Mouse (Mus musculus): ENCODE data around the gene Mrps18a. TPM values are rescaled to one million over a fixed set of nuclear protein-coding genes. Genes with fewer than 3 reads are reported as not detected.

The Mrps18a gene
- polyA plus RNA-seq, 1 experiment from 2014 or later = 137 TPM

- Histone ChIP-seq H3K27me3 (no peaks in the 10 kb centered on the region), H3K9ac (no peak overlapping the region), H3K27ac (no peak overlapping the region), H3K4me2 (peak overlapping the region; percentile 84), H3K36me3 (ENCODE audit: poor library complexity, severe bottlenecking) (peaks cover 11% of the 10 kb centered on the region), H3K9me3 (replicated peaks) (no peaks in the 10 kb centered on the region), H3K4me3 (no peak overlapping the region), H3K4me1 (peaks cover 30% of the 10 kb centered on the region)
- 63% methylated on average over 2 of the region's 2 CpGs for WGBS
- no peak for ATAC-seq
These were observed 48.5 kb downstream of the Mrps18a start for GRCm38 (mm10) chr17:46159236-46159635.

DNA sequence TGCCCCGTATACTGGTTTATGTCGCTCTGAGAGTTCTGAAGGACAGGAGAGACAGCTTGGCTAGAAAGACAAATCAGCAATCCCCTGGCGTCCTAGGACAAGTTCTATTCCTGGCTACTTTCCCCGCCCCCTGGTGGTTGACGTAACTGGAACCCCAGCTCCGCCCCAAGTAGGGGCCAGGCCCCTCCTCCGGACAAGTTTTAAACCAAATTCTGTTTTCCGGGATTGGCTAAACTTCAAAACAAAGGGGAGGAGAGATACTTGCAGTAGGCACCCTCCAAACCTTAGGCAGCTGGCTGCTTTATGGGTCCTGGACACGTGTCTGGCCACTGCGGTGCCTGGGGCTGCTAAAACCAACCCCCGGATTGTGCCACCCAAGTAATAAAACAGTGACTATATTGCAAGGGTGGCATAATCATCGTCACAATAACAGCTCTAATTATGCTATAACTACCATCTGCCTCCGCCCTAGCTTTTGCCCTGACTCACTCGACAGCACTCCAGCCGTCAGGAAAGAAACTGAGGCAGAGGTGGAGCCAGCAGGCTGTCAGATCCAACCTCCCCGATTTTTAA is 49.4 kb downstream of the Mrps18a start:
- WGBS = under 1% methylated on average over 16 of the region's 16 CpGs
- Histone ChIP-seq H3K9me3 (replicated peaks) (no peaks in the 10 kb centered on the region), H3K9ac (peak overlapping the region; percentile 63), H3K4me1 (peaks cover 30% of the 10 kb centered on the region), H3K27ac (peak overlapping the region; percentile 73), H3K36me3 (ENCODE audit: poor library complexity, severe bottlenecking) (peaks cover 21% of the 10 kb centered on the region), H3K4me3 (peak overlapping the region; percentile 82), H3K4me2 (peak overlapping the region; percentile 84), H3K27me3 (no peaks in the 10 kb centered on the region)
- peak; percentile 71 for ATAC-seq

- Histone ChIP-seq H3K36me3 (ENCODE audit: poor library complexity, severe bottlenecking) (peaks cover 26% of the 10 kb centered on the region), H3K4me2 (peak within 1 kb of the TSS; percentile 84), H3K9ac (peak within 1 kb of the TSS; percentile 87), H3K9me3 (replicated peaks) (no peaks in the 10 kb centered on the region), H3K27ac (peak within 1 kb of the TSS; percentile 73), H3K4me1 (peaks cover 30% of the 10 kb centered on the region), H3K4me3 (peak within 1 kb of the TSS; percentile 82), H3K27me3 (no peaks in the 10 kb centered on the region)
- ATAC-seq = peak; percentile 96
- 1% methylated on average over 23 of the region's 23 CpGs for WGBS
These were observed 49.9 kb downstream of the Mrps18a start, which contains the start of gene Gtpbp2 for GRCm38 (mm10) chr17:46160686-46161085. Gene Gtpbp2, plus strand, starts transcription at chr17:46161032.

GRCm38 (mm10) chr17:46161179-46161578 is 50.4 kb downstream of the Mrps18a start:
- H3K9ac ChIP-seq = peak overlapping the region; percentile 87
- H3K27ac ChIP-seq = peak overlapping the region; percentile 49
- peak; percentile 25 for ATAC-seq
- peaks cover 30% of the 10 kb centered on the region for H3K4me1 ChIP-seq
- H3K9me3 ChIP-seq (replicated peaks) = no peaks in the 10 kb centered on the region
- H3K27me3 ChIP-seq = no peaks in the 10 kb centered on the region
- 0% methylated on average over 16 of the region's 19 CpGs for WGBS
- peaks cover 31% of the 10 kb centered on the region for H3K36me3 ChIP-seq (ENCODE audit: poor library complexity, severe bottlenecking)
- H3K4me2 ChIP-seq = peak overlapping the region; percentile 84
- peak overlapping the region; percentile 82 for H3K4me3 ChIP-seq

DNA sequence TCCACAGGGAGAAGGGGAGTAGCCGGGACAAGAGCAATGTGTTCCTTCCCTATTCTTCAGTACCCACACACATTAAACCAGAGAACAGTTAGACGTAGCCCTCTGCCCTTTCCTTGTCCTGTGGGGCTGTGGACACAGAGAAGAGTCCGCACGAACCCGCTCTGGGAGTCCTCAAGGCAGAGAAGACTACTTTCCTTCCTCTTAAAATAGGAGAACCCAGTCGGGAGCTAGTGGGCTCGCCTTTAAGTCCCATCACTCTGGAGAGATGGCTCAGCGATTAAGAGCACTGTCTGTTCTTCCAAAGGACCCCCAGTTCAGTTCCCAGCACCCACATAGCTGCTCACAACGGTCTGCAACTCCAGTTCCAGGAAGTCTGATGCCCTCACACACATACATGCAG is 50.9 kb downstream of the Mrps18a start:
- no peak for ATAC-seq
- Histone ChIP-seq H3K4me3 (peak overlapping the region; percentile 82), H3K4me2 (peak overlapping the region; percentile 84), H3K4me1 (peaks cover 30% of the 10 kb centered on the region), H3K9me3 (replicated peaks) (no peaks in the 10 kb centered on the region), H3K9ac (peak overlapping the region; percentile 87), H3K27ac (peak overlapping the region; percentile 49; the same call in 1 of the 2 replicates), H3K36me3 (ENCODE audit: poor library complexity, severe bottlenecking) (peaks cover 36% of the 10 kb centered on the region), H3K27me3 (no peaks in the 10 kb centered on the region)
- 50% methylated on average over 9 of the region's 9 CpGs for WGBS

- Histone ChIP-seq H3K36me3 (ENCODE audit: poor library complexity, severe bottlenecking) (peaks cover 44% of the 10 kb centered on the region), H3K27ac (no peak overlapping the region), H3K4me2 (peak overlapping the region; percentile 84), H3K9me3 (replicated peaks) (no peaks in the 10 kb centered on the region), H3K4me3 (no peak overlapping the region), H3K27me3 (no peaks in the 10 kb centered on the region), H3K9ac (no peak overlapping the region), H3K4me1 (peaks cover 30% of the 10 kb centered on the region)
- WGBS = 94% methylated on average over 7 of the region's 7 CpGs
- no peak for ATAC-seq
These were observed 51.8 kb downstream of the Mrps18a start for GRCm38 (mm10) chr17:46162551-46162950.

DNA sequence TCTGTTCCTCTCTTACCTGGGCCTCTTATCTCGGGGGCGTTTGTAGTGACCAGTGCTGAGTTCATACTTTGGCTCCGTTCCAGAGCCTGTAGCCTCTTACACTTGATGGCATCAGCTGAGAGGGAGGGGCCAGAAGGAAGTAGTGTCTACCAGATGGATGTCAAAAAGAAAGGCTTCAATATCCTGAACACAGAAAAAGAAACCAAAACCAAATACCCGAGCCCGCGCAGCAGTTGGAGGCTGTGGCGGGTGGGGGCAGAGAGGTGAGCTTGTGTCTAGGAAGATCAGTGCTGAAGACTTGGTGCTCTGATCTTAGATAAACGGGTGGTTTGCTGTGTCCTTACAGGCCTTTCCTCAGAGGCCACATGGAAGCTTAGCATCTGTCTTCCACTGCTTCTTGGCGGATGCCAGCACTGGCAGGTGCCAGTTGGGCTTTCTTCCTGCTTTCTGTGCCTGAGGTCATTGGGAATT is 52.2 kb downstream of the Mrps18a start:
- 0 out of 2 replicates have a peak overlapping the region, but pooled peaks have one; percentile 13 for H3K9ac ChIP-seq
- peak overlapping the region; percentile 14; the same call in 1 of the 2 replicates for H3K27ac ChIP-seq
- ATAC-seq = no peak
- H3K36me3 ChIP-seq (ENCODE audit: poor library complexity, severe bottlenecking) = peaks cover 49% of the 10 kb centered on the region
- H3K27me3 ChIP-seq = no peaks in the 10 kb centered on the region
- H3K4me3 ChIP-seq = no peak overlapping the region
- WGBS = 89% methylated on average over 9 of the region's 9 CpGs
- H3K4me1 ChIP-seq = peaks cover 30% of the 10 kb centered on the region
- H3K4me2 ChIP-seq = peak overlapping the region; percentile 84
- no peaks in the 10 kb centered on the region for H3K9me3 ChIP-seq (replicated peaks)

- 97% methylated on average over 8 of the region's 8 CpGs for WGBS
- no peak overlapping the region for H3K4me2 ChIP-seq
- H3K4me1 ChIP-seq = peaks cover 30% of the 10 kb centered on the region
- H3K9me3 ChIP-seq (replicated peaks) = no peaks in the 10 kb centered on the region
- no peak overlapping the region for H3K9ac ChIP-seq
- no peak overlapping the region for H3K27ac ChIP-seq
- peaks cover 62% of the 10 kb centered on the region for H3K36me3 ChIP-seq (ENCODE audit: poor library complexity, severe bottlenecking)
- ATAC-seq = no peak
- H3K4me3 ChIP-seq = no peak overlapping the region
- H3K27me3 ChIP-seq = no peaks in the 10 kb centered on the region
These were observed 53.5 kb downstream of the Mrps18a start for GRCm38 (mm10) chr17:46164301-46164700.

DNA sequence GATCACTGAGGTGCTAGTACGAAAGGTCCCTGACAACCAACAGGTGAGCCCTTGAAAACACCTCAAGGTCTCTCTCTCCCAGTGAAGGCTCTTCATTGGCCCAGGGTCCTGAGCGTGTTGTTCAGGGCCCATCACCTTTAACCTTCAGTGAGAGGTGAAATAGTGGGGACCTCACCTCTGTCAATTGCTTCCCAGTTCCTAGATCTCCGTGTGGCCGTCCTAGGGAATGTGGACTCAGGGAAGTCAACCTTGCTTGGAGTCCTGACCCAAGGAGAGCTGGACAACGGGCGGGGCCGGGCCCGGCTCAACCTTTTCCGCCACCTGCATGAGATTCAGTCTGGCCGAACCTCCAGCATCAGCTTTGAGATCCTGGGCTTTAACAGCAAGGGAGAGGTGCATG is 54.0 kb downstream of the Mrps18a start:
- Histone ChIP-seq H3K4me2 (no peak overlapping the region), H3K36me3 (ENCODE audit: poor library complexity, severe bottlenecking) (peaks cover 67% of the 10 kb centered on the region)
- 93% methylated on average over 10 of the region's 10 CpGs for WGBS

DNA sequence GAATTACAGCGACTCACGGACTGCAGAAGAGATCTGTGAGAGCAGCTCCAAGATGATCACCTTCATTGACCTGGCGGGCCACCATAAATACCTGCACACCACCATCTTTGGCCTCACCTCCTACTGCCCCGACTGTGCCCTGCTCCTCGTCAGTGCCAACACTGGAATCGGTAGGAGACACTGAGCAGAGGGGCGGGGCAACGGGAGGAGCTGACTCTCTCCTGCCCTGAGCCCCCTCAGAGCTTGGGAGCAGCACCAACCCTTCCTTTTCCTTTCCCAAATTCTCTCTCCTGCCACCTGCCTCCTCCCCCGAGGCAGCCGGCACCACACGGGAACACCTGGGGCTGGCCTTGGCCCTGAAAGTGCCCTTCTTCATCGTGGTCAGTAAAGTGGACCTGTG is 54.7 kb downstream of the Mrps18a start:
- Histone ChIP-seq H3K9me3 (replicated peaks) (no peaks in the 10 kb centered on the region), H3K4me2 (no peak overlapping the region)

More for the DNA sequence above, 54.0 kb downstream of the Mrps18a start:
- no peaks in the 10 kb centered on the region for H3K9me3 ChIP-seq (replicated peaks)
- H3K27me3 ChIP-seq = no peaks in the 10 kb centered on the region
- H3K4me1 ChIP-seq = peaks cover 28% of the 10 kb centered on the region
- no peak overlapping the region for H3K4me3 ChIP-seq
- no peak overlapping the region for H3K9ac ChIP-seq
- H3K27ac ChIP-seq = no peak overlapping the region
- ATAC-seq = no peak

DNA sequence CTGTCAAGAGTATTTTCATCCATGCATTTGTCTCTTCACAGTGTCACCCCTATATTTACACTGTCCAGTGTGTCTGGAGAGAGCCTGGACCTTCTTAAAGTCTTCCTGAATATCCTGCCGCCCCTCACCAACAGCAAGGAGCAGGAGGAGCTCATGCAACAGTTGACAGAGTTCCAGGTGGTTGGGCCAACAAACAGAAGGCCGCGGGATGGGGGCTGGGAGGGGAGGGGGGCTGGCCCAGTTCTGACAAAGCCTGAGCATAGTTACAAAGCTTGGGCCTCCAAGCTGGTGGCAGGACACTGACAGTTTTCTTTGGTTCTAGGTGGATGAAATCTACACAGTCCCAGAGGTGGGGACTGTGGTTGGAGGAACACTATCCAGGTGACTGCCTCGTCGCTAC is 55.5 kb downstream of the Mrps18a start:
- Histone ChIP-seq H3K4me3 (no peak overlapping the region), H3K27ac (no peak overlapping the region), H3K4me2 (no peak overlapping the region), H3K9ac (no peak overlapping the region), H3K4me1 (peaks cover 21% of the 10 kb centered on the region), H3K9me3 (replicated peaks) (no peaks in the 10 kb centered on the region), H3K36me3 (ENCODE audit: poor library complexity, severe bottlenecking) (peaks cover 82% of the 10 kb centered on the region), H3K27me3 (no peaks in the 10 kb centered on the region)
- WGBS = 82% methylated on average over 5 of the region's 5 CpGs
- no peak for ATAC-seq

More for the DNA sequence above, 54.7 kb downstream of the Mrps18a start:
- no peak overlapping the region for H3K4me3 ChIP-seq
- no peaks in the 10 kb centered on the region for H3K27me3 ChIP-seq
- ATAC-seq = no peak
- H3K36me3 ChIP-seq (ENCODE audit: poor library complexity, severe bottlenecking) = peaks cover 74% of the 10 kb centered on the region
- no peak overlapping the region for H3K9ac ChIP-seq
- H3K27ac ChIP-seq = no peak overlapping the region
- 90% methylated on average over 12 of the region's 12 CpGs for WGBS
- peaks cover 21% of the 10 kb centered on the region for H3K4me1 ChIP-seq

DNA sequence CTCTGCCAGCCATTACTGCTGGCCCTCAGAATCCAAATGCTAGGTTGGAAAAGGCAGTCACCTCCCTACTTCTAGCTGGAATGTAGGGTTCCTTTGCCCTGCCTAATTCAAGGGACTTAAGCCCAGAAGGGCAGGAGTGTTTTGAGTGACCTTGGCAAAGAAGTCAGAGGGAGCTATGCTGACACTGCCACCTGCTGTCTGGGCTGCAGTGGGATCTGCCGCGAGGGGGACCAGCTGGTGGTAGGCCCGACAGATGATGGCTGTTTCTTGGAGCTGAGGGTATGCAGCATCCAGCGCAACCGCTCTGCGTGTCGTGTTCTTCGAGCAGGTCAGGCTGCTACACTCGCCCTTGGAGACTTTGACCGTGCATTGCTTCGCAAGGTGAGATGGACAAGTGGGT is 56.2 kb downstream of the Mrps18a start:
- WGBS = 88% methylated on average over 11 of the region's 11 CpGs
- ATAC-seq = no peak
- Histone ChIP-seq H3K36me3 (ENCODE audit: poor library complexity, severe bottlenecking) (peaks cover 86% of the 10 kb centered on the region), H3K27me3 (no peaks in the 10 kb centered on the region), H3K4me2 (no peak overlapping the region), H3K4me3 (no peak overlapping the region), H3K27ac (no peak overlapping the region), H3K9ac (no peak overlapping the region), H3K9me3 (replicated peaks) (no peaks in the 10 kb centered on the region), H3K4me1 (peaks cover 14% of the 10 kb centered on the region)

DNA sequence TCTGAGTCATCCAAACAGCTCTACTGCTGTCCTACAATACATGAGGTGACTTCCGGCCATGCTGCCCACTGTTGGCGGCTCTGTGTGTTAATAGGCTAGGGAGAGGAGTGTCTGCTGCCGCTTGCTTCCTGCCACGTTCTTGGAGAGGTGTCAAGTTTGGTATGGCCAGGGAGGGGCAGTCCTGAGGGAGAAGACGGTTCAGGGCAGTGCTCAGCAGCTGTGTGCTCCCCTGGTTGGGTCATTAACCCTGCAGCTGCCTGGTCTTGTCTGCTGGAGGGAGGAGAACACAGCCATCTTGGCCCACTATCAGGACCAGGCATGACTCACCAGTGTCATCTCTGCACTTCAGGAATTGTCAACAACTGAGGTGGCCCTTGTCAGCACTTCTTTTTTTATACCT is 57.5 kb downstream of the Mrps18a start:
- no peak overlapping the region for H3K27ac ChIP-seq
- no peak overlapping the region for H3K4me3 ChIP-seq
- H3K9ac ChIP-seq = no peak overlapping the region
- H3K9me3 ChIP-seq (replicated peaks) = no peaks in the 10 kb centered on the region
- H3K4me1 ChIP-seq = peaks cover under 1% of the 10 kb centered on the region; the same call in 1 of the 2 replicates
- H3K4me2 ChIP-seq = no peak overlapping the region
- H3K36me3 ChIP-seq (ENCODE audit: poor library complexity, severe bottlenecking) = peaks cover 96% of the 10 kb centered on the region
- no peak for ATAC-seq
- 67% methylated on average over 5 of the region's 5 CpGs for WGBS
- H3K27me3 ChIP-seq = no peaks in the 10 kb centered on the region
